Mouse (Mus musculus): ENCODE results near the gene Prr19. TPM values are rescaled to one million over a fixed set of nuclear protein-coding genes. Genes with fewer than 3 reads are reported as not detected.
A peak's percentile ranks its signal among the peaks of the same experiment; 100 is the strongest.
"Not testable (repeated sequence)": the region's sequence is repeated elsewhere in the genome, so short reads cannot be mapped to it uniquely, and the experiment has no call there.

Gene Prr19
- not detected for total RNA-seq (2021)
- long read RNA-seq, experiment 1, result 0 reads
- long read RNA-seq, experiment 2, result 0 reads

DNA sequence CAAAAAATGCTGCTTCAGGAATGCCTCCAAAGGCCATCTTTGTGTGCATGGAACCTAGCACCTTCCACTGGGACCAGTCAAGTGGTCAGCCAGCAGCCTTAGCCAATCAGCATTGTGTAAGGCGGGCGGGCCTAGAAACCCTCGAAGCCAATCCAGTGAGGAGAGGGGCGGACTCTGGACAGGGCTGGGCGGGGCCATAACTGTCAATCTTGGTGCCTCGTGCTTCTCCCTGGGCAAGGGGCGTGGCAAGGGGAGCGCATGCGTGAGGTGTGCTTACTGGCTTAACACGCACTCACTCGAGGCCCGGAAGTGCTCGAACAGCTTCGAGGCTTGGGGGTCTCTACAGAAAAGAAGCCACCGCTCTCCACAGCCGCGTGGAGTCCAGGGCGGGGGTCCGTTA is at the start of gene Prr19:
Prr19 (plus strand) TSS at position 349 of the 400 bp plus-strand sequence.
- no peak within 1 kb of the TSS for H3K4me3 ChIP-seq
- intact Hi-C loops (cut with DNase I), result no loop called here
- no peak within 1 kb of the TSS for H3K27ac ChIP-seq
- TF ChIP-seq CTCF (IDR thresholded peaks at IDR 0.05), result no peak
- DNase-seq, result peak; percentile 29

DNA sequence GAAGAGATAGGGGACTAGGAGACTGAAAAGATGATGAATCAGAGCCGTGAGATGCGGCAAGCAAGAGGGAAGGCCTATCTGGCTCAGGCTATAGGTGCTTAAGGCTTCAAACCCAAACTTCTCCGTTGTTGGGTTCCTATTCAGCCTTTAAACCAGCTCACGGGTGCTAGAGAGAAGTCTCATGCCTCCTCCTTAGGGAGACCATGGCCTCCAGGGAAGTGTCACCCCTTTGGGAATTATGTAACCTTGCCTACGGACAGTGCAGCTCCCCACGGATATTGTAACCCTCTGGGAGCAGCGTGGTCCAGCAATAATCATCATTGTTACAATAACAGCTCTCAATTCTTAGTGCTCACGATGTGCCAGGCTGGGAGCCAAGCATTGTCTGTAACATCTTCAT is 49.4 kb upstream of the Prr19 start:
- peak overlapping the region; percentile 95 for H3K4me3 ChIP-seq
- no peak for DNase-seq
- intact Hi-C loops (cut with DNase I), result loop anchor here (1.0 kb wide), 1 partner anchor 15 kb away; the partner anchor contains the start of gene Cic
- no peak for TF ChIP-seq CTCF (IDR thresholded peaks at IDR 0.05)
- H3K27ac ChIP-seq, result peak overlapping the region; percentile 97

DNA sequence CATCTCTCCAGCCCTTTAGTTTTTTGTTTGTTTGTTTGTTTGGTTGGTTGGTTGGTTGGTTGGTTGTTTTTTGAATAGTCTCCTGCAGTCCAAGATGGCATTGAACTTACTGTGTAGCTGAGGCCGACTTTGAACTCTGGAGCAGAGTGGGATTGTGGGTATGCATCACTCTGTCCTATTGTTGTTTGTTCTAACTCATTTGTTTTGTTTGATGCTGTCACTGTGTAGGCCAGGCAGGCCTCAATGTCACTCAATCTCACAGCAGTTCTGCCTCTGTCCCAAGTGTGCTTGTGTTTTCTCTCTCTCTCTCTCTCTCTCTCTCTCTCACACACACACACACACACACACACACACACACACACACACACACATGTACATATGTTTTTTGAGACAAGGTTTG is 39.3 kb upstream of the Prr19 start:
- TF ChIP-seq CTCF (IDR thresholded peaks at IDR 0.05), result no peak
- Histone ChIP-seq H3K27ac (no peak overlapping the region), H3K4me3 (no peak overlapping the region)
- intact Hi-C loops (cut with DNase I), result no loop called here
- no peak for DNase-seq

DNA sequence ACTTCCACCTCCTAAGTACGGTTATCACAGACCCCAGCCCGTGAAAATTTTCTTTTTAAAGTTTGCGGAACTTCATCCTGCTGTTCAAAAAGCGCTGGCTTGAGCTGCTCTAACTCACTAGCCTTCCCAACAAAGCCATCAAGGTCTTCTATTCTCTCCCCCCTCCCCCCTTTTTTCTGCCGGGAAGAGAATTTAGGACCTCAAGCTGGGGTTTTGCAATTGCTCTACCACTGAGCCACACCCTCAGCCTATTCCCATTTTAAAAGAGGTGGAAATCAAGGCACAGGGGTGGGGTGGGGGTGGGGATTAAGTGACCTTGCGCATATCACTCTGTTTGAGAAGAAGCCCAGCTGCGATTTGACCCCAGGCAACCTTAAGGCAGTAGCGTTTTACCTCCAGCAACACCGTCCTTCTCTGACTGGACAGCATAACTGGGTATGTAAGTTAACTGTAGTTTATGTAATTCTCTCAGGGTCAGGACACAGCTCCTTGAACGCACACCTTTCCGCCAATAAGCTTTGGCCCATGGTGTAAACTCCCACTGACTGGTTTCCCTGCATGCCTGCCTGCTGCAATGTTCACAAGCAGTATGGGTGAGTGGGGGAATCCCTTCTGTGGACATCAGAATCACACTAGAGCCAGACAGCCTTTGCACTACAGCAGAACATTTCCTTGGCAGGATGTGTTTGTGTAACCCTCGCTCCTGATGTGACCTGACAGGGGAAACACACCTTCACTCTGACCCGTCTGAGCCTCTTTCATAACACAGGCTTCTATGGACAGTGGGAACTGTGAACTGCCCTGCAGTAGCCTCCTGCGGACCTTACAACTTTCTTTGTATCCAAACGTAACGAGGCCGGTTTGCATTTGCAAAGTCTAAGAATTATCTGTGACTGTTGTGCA is 37.0 kb upstream of the Prr19 start:
- Histone ChIP-seq H3K27ac (no peak overlapping the region), H3K4me3 (no peak overlapping the region)
- intact Hi-C loops (cut with DNase I), result no loop called here
- no peak for TF ChIP-seq CTCF (IDR thresholded peaks at IDR 0.05)
- no peak for DNase-seq

DNA sequence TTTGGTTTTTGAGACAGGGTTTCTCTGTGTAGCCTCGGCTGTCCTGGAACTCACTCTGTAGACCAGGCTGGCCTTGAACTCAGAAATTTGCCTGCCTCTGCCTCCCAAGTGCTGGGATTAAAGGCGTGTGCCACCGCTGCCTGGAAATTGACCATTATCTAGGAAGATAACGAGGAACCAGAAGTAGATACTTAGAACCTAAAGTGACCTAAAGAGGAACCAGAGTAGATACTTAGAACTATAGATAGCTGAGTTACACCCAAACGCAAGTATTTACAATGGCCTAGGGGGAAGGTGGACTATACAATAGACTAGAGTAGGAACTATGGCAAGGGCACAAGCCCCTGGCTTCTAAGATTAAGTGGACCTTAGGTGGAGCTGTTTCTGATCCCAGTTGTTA is 35.5 kb upstream of the Prr19 start:
- intact Hi-C loops (cut with DNase I); DNase-seq; H3K4me3 ChIP-seq; H3K27ac ChIP-seq: not testable (repeated sequence)

DNA sequence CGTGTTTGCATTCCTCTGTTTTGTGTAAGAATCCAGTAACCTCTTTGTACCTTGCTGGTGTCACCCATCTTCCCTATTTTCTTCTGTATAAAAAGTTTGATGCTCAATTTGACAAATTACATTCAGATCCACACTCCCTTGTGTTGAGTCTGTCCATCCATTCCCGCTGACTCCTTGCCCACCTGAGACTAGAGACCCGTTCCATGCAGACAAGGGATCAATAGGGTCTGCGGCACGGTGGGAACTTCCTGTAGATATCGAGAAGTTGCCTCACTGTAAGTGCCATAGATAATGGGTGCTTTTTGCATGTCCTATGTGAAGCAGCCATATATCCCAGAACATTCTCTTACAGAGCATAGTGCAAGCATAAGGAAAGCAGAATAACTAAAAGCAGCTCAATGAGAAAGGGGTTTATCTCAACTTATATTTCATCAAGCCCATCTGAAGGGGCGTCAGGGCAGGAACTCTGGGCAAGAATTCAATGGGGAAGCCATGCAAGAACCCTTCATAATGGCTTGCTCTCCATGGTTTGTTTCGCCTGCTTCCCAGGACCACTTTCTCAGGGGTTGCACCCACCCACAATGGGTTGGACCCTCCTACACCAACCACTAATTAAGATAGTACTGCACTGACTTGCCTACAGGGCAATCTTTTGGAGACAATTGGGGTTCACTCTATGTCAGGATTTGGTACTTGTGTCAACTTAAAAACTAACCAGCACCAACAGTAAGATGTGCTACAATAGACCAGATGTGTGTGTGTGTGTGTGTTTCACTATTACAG is 34.8 kb upstream of the Prr19 start:
- intact Hi-C loops (cut with DNase I), result no loop called here
- DNase-seq, result no peak
- Histone ChIP-seq H3K27ac (no peak overlapping the region), H3K4me3 (no peak overlapping the region)
- TF ChIP-seq CTCF (IDR thresholded peaks at IDR 0.05), result no peak

DNA sequence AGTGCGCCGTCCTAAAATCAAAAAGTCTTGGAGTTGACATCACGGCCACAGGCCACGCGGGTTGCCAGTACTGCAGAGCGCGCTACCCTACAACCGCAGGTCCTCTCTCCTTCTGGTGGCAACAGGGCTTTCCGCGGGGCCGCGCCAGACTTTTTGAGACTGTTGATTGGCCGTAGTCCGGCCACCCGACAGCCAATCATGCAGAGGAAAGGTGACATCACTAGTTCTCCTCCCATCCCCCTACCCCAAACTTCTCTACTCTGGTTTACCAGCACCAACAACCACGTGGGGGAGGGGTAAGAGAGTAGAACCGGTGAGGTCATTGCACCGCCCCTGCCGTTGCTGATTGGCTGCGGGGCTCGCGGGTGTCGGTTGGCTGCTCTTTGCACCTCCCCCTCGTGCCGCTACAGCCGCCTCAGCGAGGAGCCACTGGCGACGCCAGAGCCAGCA is 33.9 kb upstream of the Prr19 start, which contains the start of gene Cic:
Cic (plus strand) TSS at position 404 of the 450 bp plus-strand sequence.
- peak within 1 kb of the TSS; percentile 97 for H3K4me3 ChIP-seq

DNA sequence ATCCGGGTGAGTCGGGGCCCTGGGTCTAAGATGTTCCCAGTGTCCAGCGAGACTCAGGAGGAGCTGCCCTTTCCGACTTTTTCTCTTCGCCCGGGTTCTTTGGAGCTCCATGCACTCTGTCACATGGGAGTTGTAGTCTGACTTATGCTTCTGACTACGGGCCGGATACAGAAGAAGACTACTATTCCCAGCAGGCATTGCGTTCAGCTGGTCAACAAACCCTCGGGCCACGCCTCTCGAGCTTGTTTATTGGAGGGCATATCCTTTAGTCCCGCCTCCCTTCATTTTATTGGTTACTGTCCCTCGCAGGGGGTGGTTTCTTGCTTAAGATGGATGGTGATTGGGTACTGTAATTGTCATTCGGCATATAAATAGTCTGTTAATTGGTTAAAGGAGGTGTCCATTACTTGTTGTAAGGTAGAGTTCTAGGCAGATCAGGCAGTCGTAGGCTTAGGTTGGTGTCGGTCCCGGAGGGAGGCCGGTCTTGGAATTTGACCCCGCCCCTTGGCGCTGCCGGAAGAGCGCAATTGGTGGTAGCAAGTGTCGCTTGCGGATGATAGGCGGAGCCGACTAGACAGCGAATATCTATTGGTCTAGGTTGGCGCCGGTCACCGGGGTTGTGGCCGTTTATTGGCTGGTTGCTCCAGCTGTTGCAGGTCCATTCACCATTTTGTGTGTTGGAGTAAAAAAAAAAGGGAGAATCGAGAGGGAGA is 33.3 kb upstream of the Prr19 start:
- TF ChIP-seq CTCF (IDR thresholded peaks at IDR 0.05), result no peak
- peak overlapping the region; percentile 99 for H3K27ac ChIP-seq
- H3K4me3 ChIP-seq, result peak overlapping the region; percentile 97
- DNase-seq, result peak; percentile 99
- intact Hi-C loops (cut with DNase I), result loop anchor here (1.0 kb wide), 1 partner anchor 17 kb away; no protein-coding TSS in a partner anchor

More for the DNA sequence above, 33.9 kb upstream of the Prr19 start, which contains the start of gene Cic:
- DNase-seq, result peak; percentile 99
- intact Hi-C loops (cut with DNase I), result loop anchor here (1.0 kb wide), 1 partner anchor 16 kb away; no protein-coding TSS in a partner anchor
- peak; percentile 8; the same call in 1 of the 2 replicates for TF ChIP-seq CTCF (IDR thresholded peaks at IDR 0.05)
- peak within 1 kb of the TSS; percentile 99 for H3K27ac ChIP-seq

DNA sequence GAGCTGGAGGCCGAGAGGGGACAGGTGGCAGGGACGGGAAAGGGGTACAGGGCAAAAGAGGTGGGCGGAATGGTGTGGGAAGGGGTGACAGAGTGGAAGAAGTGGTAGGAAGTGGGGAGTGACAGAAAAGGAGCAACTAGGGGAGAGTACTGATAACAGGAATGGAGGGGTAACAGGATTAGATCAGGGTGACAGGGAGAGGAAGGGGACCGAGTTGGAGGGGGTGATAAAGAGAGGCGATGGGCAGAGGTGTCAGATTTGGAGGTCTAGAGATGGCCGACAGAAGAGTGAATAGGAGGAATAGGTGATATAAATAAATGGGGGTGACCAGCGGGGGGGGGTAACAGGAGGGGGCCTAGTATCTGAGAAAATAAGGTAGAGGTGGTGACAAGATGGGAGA is 32.6 kb upstream of the Prr19 start:
- intact Hi-C loops (cut with DNase I), result no loop called here
- Histone ChIP-seq H3K27ac (peak overlapping the region; percentile 99), H3K4me3 (peak overlapping the region; percentile 97)
- no peak for DNase-seq
- TF ChIP-seq CTCF (IDR thresholded peaks at IDR 0.05), result no peak

DNA sequence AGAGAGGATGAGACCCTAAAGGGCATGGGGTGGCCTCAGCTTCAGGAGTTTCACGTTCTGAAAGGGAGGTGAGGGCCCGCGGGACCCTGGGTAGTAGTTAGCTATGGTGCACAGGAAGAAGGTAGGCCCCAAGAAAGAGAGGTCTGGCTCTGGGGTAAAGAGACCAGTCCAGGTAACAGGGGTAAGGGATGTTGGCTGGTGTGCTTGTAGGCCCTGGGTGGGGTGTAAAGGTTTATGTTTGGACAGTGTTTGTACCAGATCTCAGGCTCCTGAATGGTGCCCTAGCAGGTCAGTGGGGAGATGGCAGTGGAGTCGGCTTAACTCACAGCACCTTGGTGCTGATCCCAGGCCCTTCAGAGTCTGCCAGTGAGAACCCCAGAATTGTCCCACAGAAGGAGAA is 32.2 kb upstream of the Prr19 start:
- peak; percentile 19 for DNase-seq
- no peak for TF ChIP-seq CTCF (IDR thresholded peaks at IDR 0.05)
- intact Hi-C loops (cut with DNase I), result no loop called here
- Histone ChIP-seq H3K27ac (peak overlapping the region; percentile 99), H3K4me3 (peak overlapping the region; percentile 97)

DNA sequence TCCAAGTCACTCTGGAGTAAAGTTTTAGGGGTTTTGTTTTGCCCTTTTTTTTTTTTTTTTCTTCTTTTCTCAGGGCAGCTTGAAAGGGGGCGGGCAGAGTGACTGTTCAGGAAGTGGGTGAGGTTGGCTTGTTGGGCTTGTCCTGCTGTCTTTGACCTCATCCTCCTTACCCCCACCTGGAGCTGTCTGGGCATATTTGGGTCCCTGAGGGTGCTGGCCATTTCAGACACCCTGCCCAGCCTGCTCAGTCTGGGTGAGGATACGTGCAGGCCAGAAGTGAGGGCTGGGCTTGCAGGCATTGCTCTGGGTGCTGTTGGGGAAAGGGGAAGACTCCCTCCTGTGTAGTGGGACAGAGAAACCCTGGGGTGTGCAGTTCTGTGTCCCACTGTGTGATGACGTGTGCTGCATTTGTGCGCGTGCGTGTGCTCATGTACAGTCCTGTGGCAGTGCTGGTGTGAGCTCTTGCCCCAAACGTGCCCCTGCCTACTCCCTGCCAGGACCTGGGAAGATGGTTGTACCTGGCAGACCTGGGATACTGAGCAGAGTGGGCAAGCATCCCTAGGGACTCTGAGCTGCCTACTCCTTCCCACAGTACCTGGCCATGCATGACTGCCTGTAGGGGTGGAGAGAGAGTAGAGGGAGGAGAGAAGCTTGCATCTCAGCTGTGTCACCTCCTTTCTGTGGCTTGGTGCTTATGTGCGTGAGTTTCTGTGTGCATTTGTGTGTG is 31.5 kb upstream of the Prr19 start:
- DNase-seq, result peak; percentile 24
- Histone ChIP-seq H3K27ac (peak overlapping the region; percentile 99), H3K4me3 (peak overlapping the region; percentile 97)
- TF ChIP-seq CTCF (IDR thresholded peaks at IDR 0.05), result no peak
- intact Hi-C loops (cut with DNase I), result no loop called here

Data from gastrocnemius, adult 2 months (tissue).